Mouse (Mus musculus) induced T-regulatory cell, adult 2 months (primary cell): Measurements from ENCODE around the gene Terb2.

ENCODE experiments used
- DNase-seq: peaks from one replicate; pipeline ENCODE4 v3.0.0-alpha.2; 2012; ENCODE audit warnings: low read depth

The Terb2 gene

DNA sequence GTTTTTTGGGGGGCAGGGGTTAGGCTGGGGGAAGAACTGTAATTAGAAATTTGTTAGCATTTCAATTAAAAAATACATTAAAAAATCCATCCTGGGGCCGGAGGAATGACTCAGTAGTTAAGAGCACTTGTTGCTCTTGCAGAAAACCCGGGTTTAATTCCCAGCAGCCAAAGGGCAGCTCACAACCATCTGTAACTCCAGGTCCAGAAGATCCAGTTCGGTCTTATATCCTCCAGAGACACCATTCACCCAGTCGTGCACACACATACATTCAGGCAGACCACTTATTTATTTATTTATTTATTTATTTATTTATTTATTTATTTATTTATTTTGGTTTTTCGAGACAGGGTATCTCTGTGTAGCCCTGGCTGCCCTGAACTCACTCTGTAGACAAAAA lies 47.3 kb downstream of the Terb2 start:
- DNase-seq = no peak

DNA sequence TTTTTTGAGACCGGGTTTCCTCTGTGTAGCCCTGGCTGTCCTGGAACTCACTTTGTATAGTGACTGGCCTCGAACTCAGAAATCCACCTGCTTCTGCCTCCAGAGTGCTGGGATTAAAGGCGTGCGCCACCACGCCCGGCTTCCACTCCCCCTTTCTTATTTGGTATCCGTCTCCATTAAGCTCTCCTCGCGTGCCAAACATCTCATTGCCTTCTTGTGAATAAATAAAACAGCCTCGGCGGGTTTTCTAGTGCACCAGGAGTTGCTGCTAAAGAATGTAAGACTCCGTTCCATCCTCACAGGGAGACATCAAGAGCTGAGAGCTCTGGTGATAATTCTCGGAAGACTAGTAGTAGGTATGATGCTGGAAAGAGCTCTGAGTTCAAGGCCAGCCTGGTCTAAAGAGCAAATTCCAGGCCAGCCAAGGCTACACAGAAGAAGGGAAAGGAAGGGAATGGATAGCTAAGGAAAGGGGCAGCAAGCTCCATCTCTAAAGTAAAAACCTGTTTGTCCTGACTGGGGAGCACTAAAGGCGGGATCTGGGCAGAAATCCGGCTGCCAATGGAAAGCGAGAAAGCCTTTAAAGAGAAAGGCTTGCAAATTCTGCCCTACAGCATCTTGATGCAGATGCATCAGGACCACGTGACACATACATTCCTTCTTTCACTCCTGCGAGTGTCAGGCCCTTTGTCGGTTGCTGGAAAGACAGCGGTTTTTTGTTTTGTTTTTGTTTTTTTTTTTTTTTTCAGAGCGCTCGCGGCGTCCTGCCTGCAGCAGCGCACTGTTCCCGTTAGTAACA lies 47.9 kb downstream of the Terb2 start:
- DNase-seq = no peak

DNA sequence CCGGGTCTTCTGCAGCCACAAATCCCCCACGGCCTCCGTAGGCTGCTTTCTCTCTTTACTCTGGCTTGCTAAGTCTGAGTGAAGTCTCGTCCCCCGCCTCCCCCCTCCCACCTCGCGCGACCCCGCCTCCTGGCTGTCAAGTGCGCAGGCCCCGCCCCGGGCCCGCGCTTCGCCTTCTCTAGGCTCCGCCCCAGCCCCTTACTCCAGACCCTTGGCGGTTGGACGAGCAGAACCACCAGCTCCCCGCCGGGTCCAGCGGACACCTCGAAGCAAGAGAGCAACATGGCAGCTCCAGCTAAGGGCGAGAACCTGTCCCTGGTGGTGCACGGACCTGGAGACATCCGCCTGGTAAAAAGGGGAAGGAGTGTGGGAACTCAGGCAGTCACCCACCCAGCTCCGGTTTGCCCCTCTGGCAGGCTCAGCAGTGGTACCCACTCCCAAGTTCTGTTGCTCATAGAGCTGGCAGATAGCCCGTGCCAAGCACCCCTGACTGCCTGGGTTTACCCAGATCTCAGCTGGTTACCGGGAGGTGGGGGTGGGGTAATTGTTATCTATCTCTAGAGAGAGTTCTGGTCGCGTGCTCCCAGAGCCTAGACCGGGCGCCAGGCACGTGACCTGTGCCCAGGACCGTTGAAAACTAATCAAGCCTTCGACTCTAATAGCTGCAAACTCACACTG lies 48.7 kb downstream of the Terb2 start, which contains the start of gene Sord:
Sord (plus strand) TSS at position 139 of the 678 bp plus-strand sequence.
- DNase-seq = peak; percentile 88

DNA sequence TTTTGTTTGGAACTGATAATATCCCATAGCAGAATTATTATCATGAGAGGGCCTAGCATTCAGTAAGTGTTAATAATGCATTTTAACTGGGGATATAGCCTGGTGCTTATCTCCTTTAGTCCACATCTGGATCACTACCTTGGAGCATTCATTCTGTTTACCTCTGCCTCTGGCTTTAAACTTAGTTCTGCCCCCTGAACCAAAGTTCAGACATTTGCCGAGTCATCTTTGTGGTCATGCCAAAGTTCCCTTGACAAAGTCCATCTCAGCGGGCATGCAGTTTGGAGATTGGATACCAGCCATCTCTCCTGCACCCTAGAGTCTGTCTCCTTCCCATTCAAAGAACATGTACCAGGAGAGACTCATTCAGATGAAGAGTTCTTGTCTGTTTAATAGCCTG lies 49.4 kb downstream of the Terb2 start:
- DNase-seq = peak; percentile 10

DNA sequence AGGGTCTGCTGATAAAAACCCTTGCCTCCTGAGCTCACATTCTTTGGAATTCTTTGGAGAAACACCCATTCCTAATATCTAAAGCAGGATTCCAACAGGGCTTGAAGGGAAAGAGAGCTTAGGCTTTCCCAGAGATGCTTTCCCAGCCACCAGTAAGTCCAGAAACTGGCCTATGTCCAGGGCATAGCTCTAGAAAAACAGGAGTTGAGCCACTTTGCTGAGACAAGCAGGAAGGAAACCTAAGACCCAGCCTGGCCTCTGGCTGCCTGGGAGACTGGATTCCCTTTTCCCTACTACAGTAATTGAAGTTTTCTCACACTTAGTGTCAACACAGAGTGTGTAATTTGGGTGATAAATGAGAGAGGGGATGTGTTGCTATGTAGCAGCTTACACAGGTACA lies 50.2 kb downstream of the Terb2 start:
- DNase-seq = no peak

DNA sequence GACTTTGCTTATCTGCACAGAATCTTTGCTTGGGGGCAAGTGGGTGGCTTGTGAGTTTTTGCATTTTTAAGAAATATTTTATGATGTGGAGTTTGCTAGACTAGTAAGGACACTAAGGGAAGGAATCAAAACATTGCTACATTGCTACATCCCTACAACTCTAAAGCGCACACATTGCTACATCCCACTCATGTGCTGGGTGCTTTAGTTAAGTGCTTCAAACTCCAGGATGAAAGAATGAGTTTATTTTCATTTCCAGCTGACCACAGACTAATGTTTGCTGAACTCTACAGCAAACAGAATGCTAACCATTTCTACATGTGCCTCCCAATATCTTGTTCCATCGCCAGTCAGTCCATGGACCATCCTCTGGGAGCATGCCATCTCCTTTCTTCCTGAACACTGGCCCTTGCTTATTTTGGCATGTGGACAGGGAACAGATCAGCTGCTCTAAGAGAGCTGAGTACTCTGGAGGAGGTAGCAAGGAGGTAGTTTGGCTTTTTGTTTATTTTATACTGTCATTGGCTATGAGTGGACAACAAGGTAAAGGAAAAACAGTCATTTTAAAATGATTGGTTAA lies 51.9 kb downstream of the Terb2 start:
- no peak for DNase-seq

DNA sequence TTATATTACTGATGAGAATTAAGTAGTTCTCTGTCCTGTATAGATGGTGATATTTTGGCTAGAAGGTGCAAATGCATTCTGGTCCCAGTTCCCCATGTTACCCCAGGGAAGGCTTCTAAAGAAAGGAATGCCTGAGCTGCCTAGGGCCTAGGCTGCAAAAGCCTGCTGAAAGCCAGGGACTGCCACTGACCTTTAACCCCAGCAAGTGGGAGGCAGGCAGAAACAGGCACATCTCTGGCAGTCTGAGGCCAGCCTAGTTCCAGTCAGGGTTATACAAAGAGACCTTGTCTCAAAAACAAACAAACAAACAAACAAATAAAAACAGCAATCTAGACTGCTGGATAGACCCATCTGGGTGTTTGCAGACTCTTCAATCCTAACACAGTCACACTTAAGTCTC lies 54.7 kb downstream of the Terb2 start:
- DNase-seq = no peak

DNA sequence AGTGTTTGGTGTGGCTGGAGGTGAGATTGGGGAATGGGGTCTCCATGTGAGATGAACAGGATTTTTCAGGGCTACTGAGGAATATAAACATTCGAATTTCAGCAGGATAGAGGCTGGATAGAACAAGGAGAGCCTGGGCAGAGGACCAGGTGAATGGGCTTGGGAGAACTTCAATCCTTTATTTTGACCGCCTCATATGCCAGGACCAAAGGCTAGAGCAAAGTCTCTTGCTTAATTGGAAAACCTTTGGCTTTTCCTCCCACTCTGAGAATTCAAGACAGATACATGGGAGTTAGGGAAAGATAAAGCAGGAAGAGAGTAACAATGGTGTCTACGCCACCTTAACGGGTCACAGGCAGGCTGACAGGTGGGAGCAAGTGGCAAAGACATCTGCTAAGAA lies 55.2 kb downstream of the Terb2 start:
- no peak for DNase-seq

DNA sequence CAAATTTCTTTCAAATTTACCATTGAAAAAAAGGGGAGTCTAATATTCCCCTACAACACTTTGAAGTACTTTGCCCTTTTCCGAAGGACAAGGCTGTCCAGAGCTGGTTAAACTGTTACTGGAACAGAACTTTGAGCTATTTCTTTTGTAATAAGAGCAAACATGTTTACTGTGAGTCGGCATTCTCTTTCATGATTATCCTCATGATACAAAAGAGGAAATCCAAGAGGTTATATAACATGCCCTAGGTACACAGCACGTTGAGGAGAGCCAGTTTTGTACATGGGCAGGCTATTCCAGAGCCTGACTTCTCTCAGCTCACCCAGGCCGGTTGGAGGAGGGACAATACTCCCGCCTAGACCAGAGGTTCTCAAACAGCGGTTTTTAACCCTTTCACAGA lies 55.9 kb downstream of the Terb2 start:
- no peak for DNase-seq

DNA sequence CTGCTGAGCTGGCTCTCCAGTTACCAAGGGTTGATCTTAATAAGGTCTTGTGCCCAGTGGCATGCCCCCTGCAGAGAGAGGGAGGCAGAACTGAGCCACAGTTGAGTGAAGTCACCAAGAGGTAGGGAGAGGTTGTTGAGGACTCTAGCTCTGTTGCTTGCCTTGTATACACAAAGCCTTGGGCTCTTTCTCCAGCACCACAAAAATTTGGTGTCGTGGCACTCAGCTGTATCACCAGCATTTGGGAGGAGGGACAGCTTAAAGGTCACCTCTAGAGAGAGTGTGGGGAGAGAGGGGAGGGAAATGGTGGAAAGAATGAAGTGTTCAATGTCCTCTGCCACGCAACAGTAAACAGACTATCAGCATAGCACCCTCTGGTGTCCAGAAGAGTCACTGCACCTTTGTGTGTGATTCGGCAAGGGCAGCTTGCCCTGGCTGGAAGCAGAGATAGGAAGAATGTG lies 57.6 kb downstream of the Terb2 start:
- DNase-seq = peak; percentile 81

DNA sequence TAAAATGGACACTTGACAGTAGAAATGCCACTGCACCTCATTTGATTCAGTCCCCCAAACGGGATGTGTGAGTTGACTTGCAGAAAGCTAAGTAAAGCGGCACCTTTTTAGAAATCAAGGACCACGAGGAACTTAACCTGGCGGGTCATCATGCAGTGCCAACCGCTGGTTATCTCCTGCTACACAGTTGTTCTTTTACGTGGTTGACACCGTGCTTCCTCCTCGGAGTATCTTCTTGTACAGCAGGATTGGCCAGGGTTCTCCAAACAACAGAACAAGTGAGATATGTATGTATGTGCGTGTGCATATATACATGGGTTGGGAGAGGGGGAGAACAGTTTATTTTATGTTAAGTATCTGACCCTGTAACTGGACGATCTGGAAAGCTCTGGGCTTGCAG lies 61.7 kb downstream of the Terb2 start:
- no peak for DNase-seq

DNA sequence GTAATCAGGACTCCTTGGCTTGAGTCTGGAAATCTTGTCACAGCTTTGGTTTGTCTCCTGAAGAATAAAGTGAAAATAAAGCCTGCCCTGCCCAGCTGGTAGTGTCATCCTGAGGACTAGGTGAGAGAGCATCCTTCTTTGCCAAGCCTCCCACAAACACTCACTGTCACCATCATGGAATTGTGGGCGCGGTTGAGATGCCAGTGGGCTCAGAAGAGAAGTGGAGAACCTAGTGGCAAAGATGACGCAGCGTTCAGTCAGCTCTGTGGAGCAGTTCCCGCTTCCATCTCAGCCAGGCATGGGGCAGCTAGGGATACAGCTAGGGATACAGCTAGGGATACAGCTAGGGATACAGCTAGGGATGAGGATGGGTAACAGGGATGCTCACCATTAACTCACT lies 69.9 kb downstream of the Terb2 start:
- no peak for DNase-seq
